9 mouse cellular contexts compared by ENCODE assay signal in genomic region chr2:3727225-3727930, GRCm38 (mm10).
DNase-seq lines count a peak whose midpoint lies in the region; ATAC-seq and TF ChIP-seq lines count a peak whose summit lies in the region.
"Had no signal": no experiment of that assay in that cellular context is flagged by ENCODE, and none has a peak within 500 bp of the region (broad histone marks: within the 10 kb centered on the region; RNA-seq: fewer than 3 reads in every experiment).

No protein-coding gene starts in this region.

- no peak for DNase-seq in cerebellum, adult 18-20 months
- peak; percentile 49 for DNase-seq in lung, embryonic 14.5 days
- DNase-seq in lung, postnatal 14 days, result no peak
- DNase-seq in left cerebral cortex, adult 8-10 months (ENCODE audit: low spot score in 2 of 2), result no peak

- H3K9ac ChIP-seq in lung, embryonic 14.5 days, result no peak overlapping the region
- H3K9ac ChIP-seq in neural tube, embryonic 15.5 days (replicated peaks), result no peak overlapping the region
- H3K9ac ChIP-seq: hindbrain, embryonic 12.5 days had no signal

- H3K4me1 ChIP-seq in lung, embryonic 14.5 days (ENCODE audit: insufficient read depth), result peaks cover 10% of the 10 kb centered on the region
- H3K4me1 ChIP-seq in neural tube, embryonic 15.5 days, result peaks cover 22% of the 10 kb centered on the region

- H3K4me3 ChIP-seq in lung, embryonic 14.5 days (ENCODE audit: low read depth, low read length), result no peak overlapping the region
- H3K4me3 ChIP-seq in neural tube, embryonic 15.5 days (replicated peaks), result no peak overlapping the region
- H3K4me3 ChIP-seq: hindbrain, embryonic 12.5 days had no signal

- no peaks in the 10 kb centered on the region for H3K36me3 ChIP-seq in lung, embryonic 14.5 days (ENCODE audit: insufficient read depth)
- no peaks in the 10 kb centered on the region for H3K36me3 ChIP-seq in neural tube, embryonic 15.5 days
- H3K36me3 ChIP-seq: hindbrain, embryonic 12.5 days had no signal

- no peak for TF ChIP-seq CTCF in lung, embryonic 14.5 days (IDR thresholded peaks at IDR 0.05; ENCODE audit: low read depth)

- H3K27ac ChIP-seq in lung, embryonic 14.5 days (ENCODE audit: low read depth), result no peak overlapping the region
- no peak overlapping the region for H3K27ac ChIP-seq in neural tube, embryonic 15.5 days (replicated peaks)
- H3K27ac ChIP-seq: hindbrain, embryonic 12.5 days had no signal

- WGBS in lung, embryonic 14.5 days, result 49% methylated on average over 5 of the region's 5 CpGs
- 80% methylated on average over 5 of the region's 5 CpGs for WGBS in neural tube, embryonic 15.5 days

- ATAC-seq in cerebellum, adult (ENCODE audit: insufficient number of reproducible peaks, low FRiP score, low TSS enrichment), result 0 out of 2 replicates have a peak, but pooled peaks have one; percentile 17
- peak; percentile 55 for ATAC-seq in lung, embryonic 14.5 days (ENCODE audit: insufficient read depth)
- peak; percentile 59 for ATAC-seq in granulocyte monocyte progenitor cell, adult 5-6 weeks (replicated peaks; ENCODE audit: poor library complexity, severe bottlenecking)
- peak; percentile 12; the same call in 1 of the 2 replicates for ATAC-seq in neural tube, embryonic 15.5 days (ENCODE audit: low FRiP score)
- ATAC-seq in frontal cortex, adult (ENCODE audit: low TSS enrichment), result no peak

- H3K27me3 ChIP-seq in lung, embryonic 14.5 days (ENCODE audit: insufficient read depth, low read length), result no peaks in the 10 kb centered on the region
- no peaks in the 10 kb centered on the region for H3K27me3 ChIP-seq in neural tube, embryonic 15.5 days (replicated peaks)
- H3K27me3 ChIP-seq: hindbrain, embryonic 12.5 days had no signal

- no peak overlapping the region for H3K4me2 ChIP-seq in lung, embryonic 14.5 days
- H3K4me2 ChIP-seq in neural tube, embryonic 15.5 days, result no peak overlapping the region
- H3K4me2 ChIP-seq: hindbrain, embryonic 12.5 days had no signal

- no peaks in the 10 kb centered on the region for H3K9me3 ChIP-seq in lung, embryonic 14.5 days (ENCODE audit: low read depth, low read length)
- no peaks in the 10 kb centered on the region for H3K9me3 ChIP-seq in neural tube, embryonic 15.5 days (replicated peaks)
- H3K9me3 ChIP-seq: hindbrain, embryonic 12.5 days had no signal
